Mouse (Mus musculus) naive thymus-derived CD4-positive, alpha-beta T cell, adult 2 months (primary cell): ENCODE data around the gene Asic2.

ENCODE experiments used
- DNase-seq: peaks from one replicate; pipeline ENCODE4 v3.0.0-alpha.2; 2011; ENCODE audit warnings: low read depth

Asic2 gene

GRCm38 (mm10) chr11:81968401-81968881 lies at the start of gene Asic2:
Gene Asic2, minus strand, starts transcription at chr11:81968457.
- DNase-seq: no peak

GRCm38 (mm10) chr11:82016181-82016780 lies 48.0 kb upstream of the Asic2 start:
- no peak for DNase-seq

- no peak for DNase-seq
Observed at GRCm38 (mm10) chr11:82015066-82015465, 46.8 kb upstream of the Asic2 start.

DNA sequence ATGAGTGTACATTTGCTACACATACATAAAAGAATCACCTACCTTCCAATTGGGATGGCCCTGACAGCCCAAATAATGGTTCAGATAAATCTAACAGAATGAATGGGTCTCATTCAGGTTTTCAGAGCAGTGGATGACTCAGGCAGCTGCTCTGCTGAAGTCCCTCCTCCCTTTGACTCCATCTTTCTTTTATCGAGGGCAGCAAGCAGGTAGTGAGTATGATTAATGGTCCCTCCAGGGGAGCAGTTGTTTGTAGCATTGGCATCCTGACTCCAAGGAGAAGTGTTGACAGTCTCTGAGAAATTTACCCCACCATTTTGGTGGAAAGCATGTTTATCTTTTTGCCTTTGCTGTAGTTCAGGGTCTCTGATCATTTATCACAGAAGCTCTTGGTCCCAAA lies 45.5 kb upstream of the Asic2 start:
- DNase-seq: no peak

GRCm38 (mm10) chr11:82011411-82012193 lies 43.3 kb upstream of the Asic2 start:
- DNase-seq: no peak

- DNase-seq: no peak
Observed at GRCm38 (mm10) chr11:82010115-82010514, 41.9 kb upstream of the Asic2 start.

DNA sequence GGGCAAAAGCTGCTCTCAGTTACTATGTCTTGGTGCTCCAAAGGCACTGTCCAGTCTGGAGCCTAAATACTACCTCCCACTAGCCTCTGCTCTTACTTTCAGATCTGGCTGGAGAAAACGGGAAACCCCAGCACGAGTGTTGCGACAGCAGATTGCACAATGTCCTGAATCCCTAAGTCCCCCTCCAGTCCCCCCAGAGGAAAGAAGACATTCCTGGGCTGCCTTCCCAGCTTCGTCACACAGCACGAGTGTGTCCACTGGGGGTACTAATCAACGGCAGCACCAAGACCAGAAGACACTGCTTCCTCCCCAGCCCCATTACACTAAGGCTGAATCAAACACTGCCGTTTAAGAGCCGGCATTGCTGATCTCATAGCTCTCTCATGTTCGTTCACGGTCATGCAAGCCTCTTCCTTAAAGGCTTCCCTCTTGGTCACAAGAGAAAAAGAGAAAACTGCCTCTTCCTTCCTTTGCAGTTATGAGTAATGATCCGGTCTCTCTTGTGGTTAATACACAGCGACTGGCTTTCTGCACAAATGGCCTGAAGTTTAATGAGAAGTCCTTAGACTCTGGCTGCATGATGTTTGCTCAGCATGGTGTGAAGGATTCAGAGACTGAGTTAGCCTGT lies 38.7 kb upstream of the Asic2 start:
- no peak for DNase-seq

DNA sequence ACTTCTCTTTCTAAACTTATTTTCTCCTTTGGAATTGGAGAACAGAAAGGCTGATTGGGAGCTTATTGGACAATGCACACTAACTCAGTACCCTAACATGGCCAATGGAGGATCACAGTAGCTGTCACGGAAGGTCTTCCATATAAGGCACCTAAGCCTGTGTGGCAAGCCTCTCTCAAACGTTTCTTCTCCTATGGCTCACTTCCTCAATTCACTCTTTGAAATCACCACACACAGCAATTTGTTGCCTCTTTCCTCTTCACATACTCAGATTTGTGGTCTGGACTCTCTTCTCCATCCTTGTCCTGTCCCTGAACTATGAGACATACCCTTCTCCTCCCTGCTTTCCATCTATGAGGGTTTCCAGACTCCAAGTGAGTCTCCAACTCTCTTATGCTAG lies 36.6 kb upstream of the Asic2 start:
- no peak for DNase-seq

GRCm38 (mm10) chr11:82000581-82000980 lies 32.3 kb upstream of the Asic2 start:
- no peak for DNase-seq

GRCm38 (mm10) chr11:81999469-81999868 lies 31.2 kb upstream of the Asic2 start:
- DNase-seq: no peak

DNA sequence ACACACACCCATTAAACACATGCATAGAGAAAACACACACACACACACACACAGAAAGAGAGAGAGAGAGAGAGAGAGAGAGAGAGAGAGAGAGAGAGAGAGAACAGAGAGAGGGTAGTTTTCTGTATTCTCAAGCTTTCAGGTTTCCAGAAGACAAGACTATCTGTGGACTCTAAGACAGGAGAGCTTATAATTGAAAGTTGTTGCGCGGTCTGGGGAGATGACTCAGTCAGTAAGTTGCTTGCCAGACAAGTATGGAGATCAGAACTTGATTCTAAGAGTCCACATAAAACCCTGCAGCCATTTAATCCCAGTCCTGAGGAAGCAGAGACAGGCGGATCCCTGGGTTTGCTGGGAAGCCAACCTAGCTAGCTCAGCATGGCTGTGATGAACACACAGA lies 30.4 kb upstream of the Asic2 start:
- DNase-seq: no peak

DNA sequence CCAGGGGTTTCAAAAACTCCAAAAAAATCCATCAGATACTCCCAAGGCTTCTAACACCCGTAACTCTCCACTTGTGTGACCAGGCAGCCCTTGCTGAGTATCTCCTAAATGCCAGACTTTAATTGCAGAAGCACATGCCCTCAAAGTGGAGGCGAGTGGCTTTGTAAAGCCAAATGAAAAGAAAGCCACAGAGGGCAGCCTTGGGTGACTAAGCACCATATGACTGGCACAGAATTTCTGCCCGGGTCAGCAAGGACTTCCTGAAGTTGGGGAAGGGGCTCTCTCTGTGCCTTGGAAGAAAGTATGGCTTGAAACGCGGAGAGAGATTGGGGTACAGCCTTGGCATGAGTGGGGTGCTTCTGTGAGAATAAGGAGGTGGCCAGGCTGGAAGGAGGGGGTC lies 28.8 kb upstream of the Asic2 start:
- no peak for DNase-seq

DNA sequence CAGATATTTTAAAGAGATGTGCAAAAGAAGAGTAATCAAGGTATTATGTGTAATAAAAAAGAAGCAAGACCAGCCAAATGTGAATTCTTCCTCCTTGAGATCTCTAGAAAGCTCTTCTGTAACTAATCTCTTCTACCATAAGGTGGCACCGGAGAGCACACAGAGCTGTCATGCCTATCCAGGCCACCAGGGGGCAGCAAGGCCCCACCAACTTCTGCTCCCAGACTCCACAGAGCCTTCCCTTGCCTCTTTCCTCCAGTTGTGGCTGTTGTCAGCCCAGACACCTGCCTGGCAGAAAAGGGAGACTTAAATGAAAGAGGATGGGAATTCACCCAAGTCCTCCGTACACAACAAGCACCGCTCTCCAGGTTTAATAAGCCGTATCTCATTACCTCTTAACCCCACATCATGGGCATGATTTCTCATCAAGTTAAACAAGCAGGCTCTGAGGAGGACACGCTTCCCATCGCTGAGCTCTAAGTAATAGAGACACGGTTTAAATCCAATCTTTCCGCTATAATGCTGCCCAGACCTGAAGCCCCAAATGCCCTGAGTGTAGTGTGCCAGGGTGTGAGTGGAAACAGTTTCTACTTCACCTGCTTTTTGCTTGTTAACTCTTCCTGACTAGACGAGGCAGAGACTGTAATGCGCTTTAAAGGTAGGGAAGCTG lies 28.1 kb upstream of the Asic2 start:
- peak; percentile 69 for DNase-seq

GRCm38 (mm10) chr11:81983146-81983545 lies 14.9 kb upstream of the Asic2 start:
- DNase-seq: peak; percentile 76

- DNase-seq: no peak
Observed at GRCm38 (mm10) chr11:81982191-81982590, 13.9 kb upstream of the Asic2 start.

GRCm38 (mm10) chr11:81974577-81974976 lies 6.3 kb upstream of the Asic2 start:
- DNase-seq: no peak

DNA sequence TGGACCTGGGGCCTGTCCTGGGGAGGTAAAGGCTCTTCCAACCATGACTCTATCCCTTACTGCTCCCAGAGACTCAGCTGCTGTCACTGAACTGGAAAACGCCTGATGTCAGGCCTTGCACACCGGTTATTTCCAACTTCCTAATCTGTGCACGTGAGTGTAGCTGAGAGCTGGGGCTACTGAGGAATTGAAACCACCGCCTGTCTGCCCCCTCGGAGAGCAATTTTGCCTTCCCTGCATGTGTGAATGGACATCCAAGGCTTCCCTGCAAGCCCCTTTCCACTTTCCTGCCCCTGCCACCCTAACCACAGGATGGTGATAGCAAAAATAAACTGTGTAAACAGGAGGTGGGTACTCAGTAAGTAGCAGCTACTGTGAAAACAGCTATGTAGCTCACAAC lies 5.4 kb upstream of the Asic2 start:
- DNase-seq: no peak

DNA sequence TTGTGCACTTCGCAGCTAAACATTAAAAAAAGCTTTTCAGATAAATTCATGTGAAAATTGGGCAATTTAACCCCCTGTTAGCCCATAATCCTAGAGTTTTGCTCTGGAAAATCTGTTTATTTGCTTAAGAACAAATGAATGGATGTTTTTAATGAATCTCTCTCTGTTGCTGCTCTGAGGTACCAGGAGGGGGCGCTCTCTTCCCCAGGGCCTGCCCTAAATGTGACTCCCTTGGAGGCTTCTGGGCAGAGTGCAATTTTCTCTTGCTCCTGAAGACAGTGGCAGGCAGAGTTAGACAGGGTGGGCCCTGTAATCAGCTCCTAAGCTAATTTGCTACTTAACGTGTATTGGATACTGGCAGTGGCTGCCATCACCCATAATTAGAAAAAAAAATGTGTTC lies 3.8 kb upstream of the Asic2 start:
- no peak for DNase-seq

- no peak for DNase-seq
Observed at GRCm38 (mm10) chr11:81966626-81967289, 1.5 kb downstream of the Asic2 start.

- DNase-seq: no peak
Observed at GRCm38 (mm10) chr11:81965653-81966625, 2.3 kb downstream of the Asic2 start.

DNA sequence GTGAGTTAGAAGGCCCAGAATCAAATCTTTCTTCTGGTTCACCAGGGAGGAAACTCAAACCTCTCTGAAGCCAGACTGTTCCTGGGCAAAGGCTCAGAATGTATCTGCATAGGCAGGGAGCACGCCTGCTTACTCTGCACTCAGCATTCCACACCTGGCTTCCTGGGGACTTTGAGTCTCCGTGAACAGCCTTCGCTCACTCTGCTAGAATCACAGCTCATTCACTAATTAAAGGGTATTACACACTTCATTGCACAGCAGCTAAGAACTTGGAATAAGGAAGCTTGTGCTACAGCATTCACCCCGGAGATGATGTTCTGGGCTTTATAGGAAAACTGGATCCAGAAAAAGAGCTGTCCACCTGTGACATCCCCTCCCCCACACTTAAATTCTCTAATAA lies 3.7 kb downstream of the Asic2 start:
- DNase-seq: no peak
